Mouse (Mus musculus) bone marrow, adult 2 months (tissue): ENCODE results near the gene Csrp1.

Experiments used
- CTCF ChIP-seq: fragments of 200-500 bp; IDR thresholded peaks from 2 replicates; pipeline ENCODE4 v1.5.1; 2011; ENCODE audit warnings: low read length, control low read depth; ENCODE audit not compliant: control insufficient read depth, insufficient read depth
- POLR2A ChIP-seq: fragments of 200-500 bp; IDR thresholded peaks from 2 replicates; pipeline ENCODE4 v1.6.1; 2011; ENCODE audit warnings: low read depth, mild to moderate bottlenecking, control low read depth, low read length, borderline replicate concordance; ENCODE audit not compliant: control insufficient read depth

DNA sequence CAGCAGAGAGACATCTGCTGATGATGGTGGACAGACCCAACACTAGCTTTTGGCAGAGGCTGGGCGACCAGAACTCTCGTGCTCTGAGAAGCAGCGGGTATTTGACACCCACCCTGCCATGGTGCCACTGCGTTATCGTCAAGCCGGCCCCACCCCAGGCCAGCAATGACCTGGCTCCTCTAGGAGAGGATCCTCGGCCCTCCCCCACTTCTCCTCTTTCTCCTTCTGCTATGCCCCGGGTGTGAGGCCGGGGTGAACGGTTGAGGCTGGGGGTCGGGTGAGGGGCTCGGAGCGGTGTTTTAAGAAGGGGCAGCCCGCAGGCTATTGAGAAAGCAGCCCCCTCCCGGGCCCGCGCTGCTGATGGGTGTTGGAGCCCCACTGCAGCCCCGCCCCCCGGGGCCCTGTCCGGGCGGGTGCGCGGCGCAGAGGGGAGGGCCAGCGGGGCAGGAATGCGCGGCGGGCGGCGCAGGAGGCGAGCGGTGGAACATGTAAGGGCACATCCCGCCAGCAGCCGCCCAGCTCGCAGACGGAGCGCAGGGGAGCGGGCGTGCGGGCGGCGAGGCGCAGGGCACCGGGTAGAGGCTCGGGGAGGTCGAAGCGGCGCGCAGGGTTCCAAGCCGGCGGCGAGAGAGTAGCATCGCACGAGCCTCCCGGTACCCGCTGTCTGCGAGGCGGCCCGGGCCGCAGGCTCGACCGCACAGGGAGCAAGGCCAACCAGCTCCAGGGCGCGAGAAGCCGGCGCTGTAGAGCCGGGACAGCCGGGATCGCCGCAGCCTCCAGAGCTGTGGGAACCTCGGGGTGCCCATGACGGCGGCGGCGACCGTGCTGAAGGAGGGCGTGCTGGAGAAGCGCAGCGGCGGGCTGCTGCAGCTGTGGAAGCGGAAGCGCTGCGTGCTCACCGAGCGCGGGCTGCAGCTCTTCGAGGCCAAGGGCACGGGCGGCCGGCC, 46.1 kb downstream of the Csrp1 start, which contains the start of gene Phlda3:
- TF ChIP-seq CTCF = no peak
- TF ChIP-seq POLR2A = peak; percentile 38; the same call in 1 of the 2 replicates
